Mouse (Mus musculus) embryonic facial prominence, embryonic 13.5 days (tissue): ENCODE results near the gene Gimap4. TPM values are rescaled to one million over a fixed set of nuclear protein-coding genes. Genes with fewer than 3 reads are reported as not detected.

Source experiments
- ATAC-seq: fragments of 200-750 bp; cut with Nextera tagmentation; 2 replicates; pipeline ENCODE4 v1.8.0; 2017; ENCODE audit warnings: low read depth; ENCODE audit not compliant: insufficient number of reproducible peaks, insufficient read depth, low FRiP score, low TSS enrichment
- H3K27ac ChIP-seq: fragments of 300-500 bp; sonication (generic); 2 replicates; pipeline ENCODE4 v1.5.1; 2015; ENCODE audit warnings: moderate library complexity, mild to moderate bottlenecking, inconsistent platforms
- H3K27me3 ChIP-seq: fragments of 300-500 bp; sonication (generic); 2 replicates; pipeline ENCODE4 v1.6.1; 2015; ENCODE audit warnings: mild to moderate bottlenecking, inconsistent platforms
- H3K36me3 ChIP-seq: fragments of 300-500 bp; sonication (generic); 2 replicates; pipeline ENCODE4 v1.6.1; 2015; ENCODE audit warnings: mild to moderate bottlenecking, inconsistent platforms
- H3K4me1 ChIP-seq: fragments of 300-500 bp; sonication (generic); 2 replicates; pipeline ENCODE4 v1.6.1; 2015; ENCODE audit warnings: inconsistent platforms
- H3K4me2 ChIP-seq: fragments of 300-500 bp; sonication (generic); 2 replicates; pipeline ENCODE4 v1.6.1; 2015; ENCODE audit warnings: moderate library complexity, mild to moderate bottlenecking, inconsistent platforms
- H3K4me3 ChIP-seq: fragments of 300-500 bp; sonication (generic); 2 replicates; pipeline ENCODE4 v1.5.1; 2015; ENCODE audit warnings: mild to moderate bottlenecking, inconsistent platforms
- H3K9ac ChIP-seq: fragments of 300-500 bp; sonication (generic); 2 replicates; pipeline ENCODE4 v1.6.1; 2015; ENCODE audit warnings: mild to moderate bottlenecking, inconsistent platforms
- H3K9me3 ChIP-seq: fragments of 300-500 bp; sonication (generic); 2 replicates; pipeline ENCODE4 v1.6.1; 2016; ENCODE audit warnings: inconsistent platforms
- WGBS: fragments of 180-500 bp; shearing (Covaris S2); methylation state at CpG from one replicate; pipeline ENCODE4 v1.1.7; 2015; ENCODE audit warnings: mixed read lengths; 5-methylcytosine and 5-hydroxymethylcytosine counted together
- polyA plus RNA-seq: library from polyadenylated mRNA; unstranded; fragments of >200 nt; fragmentation: Nextera tagmentation; extraction: Ambion mirVana; gene quantifications from 2 replicates; pipeline ENCODE4 v1.2.1, GENCODE M21; 2015

The Gimap4 gene
- polyA plus RNA-seq, 1 experiment from 2014 or later = 10.9 TPM

- 40% methylated on average over 3 of the region's 3 CpGs for WGBS
- H3K36me3 ChIP-seq = no peaks in the 10 kb centered on the region
- ATAC-seq = no peak
- no peak overlapping the region for H3K9ac ChIP-seq
- H3K27me3 ChIP-seq = peaks cover 65% of the 10 kb centered on the region
- no peak overlapping the region for H3K27ac ChIP-seq
- H3K4me2 ChIP-seq = no peak overlapping the region
- H3K9me3 ChIP-seq = no peaks in the 10 kb centered on the region
- peaks cover 8% of the 10 kb centered on the region for H3K4me1 ChIP-seq
- H3K4me3 ChIP-seq = no peak overlapping the region
These were observed 56.9 kb downstream of the Gimap4 start for GRCm38 (mm10) chr6:48741273-48741672.

Other genes with a start within 250 kb of the Gimap4 start
- 30.2 and 31.6 TPM in 2 replicates for gene Zfp467, start 238.7 kb upstream of the Gimap4 start, polyA plus RNA-seq
- gene Sspo, start 236.3 kb upstream of the Gimap4 start, polyA plus RNA-seq = 0.25 and 0.46 TPM in 2 replicates
- gene Atp6v0e2, start 146.9 kb upstream of the Gimap4 start, polyA plus RNA-seq = 13.4 and 13.9 TPM in 2 replicates
- 10.5 and 10.8 TPM in 2 replicates for gene Lrrc61, start 129.8 kb upstream of the Gimap4 start, polyA plus RNA-seq
- 4.5 and 5.5 TPM in 2 replicates for gene Rarres2, start 111.8 kb upstream of the Gimap4 start, polyA plus RNA-seq
- not detected in 2 replicates for gene Gm45021, start 94.9 kb upstream of the Gimap4 start, polyA plus RNA-seq
- gene Repin1, start 90.7 kb upstream of the Gimap4 start, polyA plus RNA-seq = 23.0 and 24.2 TPM in 2 replicates
- 1.2 TPM in 1 of 2 replicates, not detected in the other for gene Gm44965, start 90.6 kb upstream of the Gimap4 start, polyA plus RNA-seq
- 5.4 and 9.8 TPM in 2 replicates for gene Zfp775, start 82.5 kb upstream of the Gimap4 start, polyA plus RNA-seq
- 1.3 and 1.5 TPM in 2 replicates for gene AI854703, start 57.8 kb upstream of the Gimap4 start, polyA plus RNA-seq
- 0.46 and 0.98 TPM in 2 replicates for gene Gimap8, start 37.3 kb upstream of the Gimap4 start, polyA plus RNA-seq
- gene Gimap9, start 8.4 kb upstream of the Gimap4 start, polyA plus RNA-seq = 13.6 and 17.1 TPM in 2 replicates
- gene Gimap6, start 23.7 kb downstream of the Gimap4 start, polyA plus RNA-seq = 15.5 and 20.3 TPM in 2 replicates
- 1.4 and 1.6 TPM in 2 replicates for gene Gm28053, start 34.1 kb downstream of the Gimap4 start, polyA plus RNA-seq
- not detected in 2 replicates for gene Gimap7, start 34.1 kb downstream of the Gimap4 start, polyA plus RNA-seq
- gene Gimap1, start 54.5 kb downstream of the Gimap4 start, polyA plus RNA-seq = 8.0 and 9.0 TPM in 2 replicates
- gene Gimap5, start 61.6 kb downstream of the Gimap4 start, polyA plus RNA-seq = 2.3 and 3.8 TPM in 2 replicates
- gene Gimap3, start 86.3 kb downstream of the Gimap4 start, polyA plus RNA-seq = not detected in 2 replicates
- 49.3 and 51.9 TPM in 2 replicates for gene Tmem176a, start 156.4 kb downstream of the Gimap4 start, polyA plus RNA-seq
- 171 and 177 TPM in 2 replicates for gene Tmem176b, start 156.9 kb downstream of the Gimap4 start, polyA plus RNA-seq
- gene Aoc1, start 188.3 kb downstream of the Gimap4 start, polyA plus RNA-seq = 1.2 TPM in 1 of 2 replicates, not detected in the other
- gene 1600015I10Rik, start 245.3 kb downstream of the Gimap4 start, polyA plus RNA-seq = not detected in 2 replicates